Mouse (Mus musculus) limb, embryonic 14.5 days (tissue): ENCODE measurements around the gene Actl6a. TPM values are rescaled to one million over a fixed set of nuclear protein-coding genes. Genes with fewer than 3 reads are reported as not detected.
"Not testable (repeated sequence)": the region's sequence is repeated elsewhere in the genome, so short reads cannot be mapped to it uniquely, and the experiment has no call there.

Source experiments
- ATAC-seq: fragments of 200-750 bp; cut with Nextera tagmentation; 2 replicates; pipeline ENCODE4 v1.8.0; 2017; ENCODE audit warnings: low read depth, moderate number of reproducible peaks, moderate TSS enrichment; ENCODE audit not compliant: low FRiP score
- DNase-seq: peaks from one replicate; pipeline ENCODE4 v3.0.0-alpha.2; 2015; ENCODE audit warnings: low spot score
- H3K27ac ChIP-seq: fragments of 300-500 bp; sonication (generic); replicated peaks from 2 replicates; pipeline ENCODE4 v1.5.1; 2014; ENCODE audit warnings: low read depth, mild to moderate bottlenecking, low read length, moderate library complexity, mixed read lengths
- H3K27me3 ChIP-seq: fragments of 300-500 bp; sonication (generic); 2 replicates; pipeline ENCODE4 v1.6.1; 2014; ENCODE audit warnings: low read length, mixed read lengths; ENCODE audit not compliant: control insufficient read depth, insufficient read depth
- H3K36me3 ChIP-seq: fragments of 300-500 bp; sonication (generic); 2 replicates; pipeline ENCODE4 v1.6.1; 2014; ENCODE audit warnings: mild to moderate bottlenecking, low read length, moderate library complexity, mixed read lengths; ENCODE audit not compliant: control insufficient read depth, insufficient read depth
- H3K4me1 ChIP-seq: fragments of 300-500 bp; sonication (generic); 2 replicates; pipeline ENCODE4 v1.6.1; 2014; ENCODE audit warnings: antibody characterized with exemption, low read length, mixed read lengths; ENCODE audit not compliant: control insufficient read depth, insufficient read depth
- H3K4me2 ChIP-seq: fragments of 300-500 bp; sonication (generic); replicated peaks from 2 replicates; pipeline ENCODE4 v1.6.1; 2014; ENCODE audit warnings: low read depth, mild to moderate bottlenecking, low read length, moderate library complexity; ENCODE audit not compliant: severe bottlenecking
- H3K4me3 ChIP-seq: fragments of 300-500 bp; sonication (generic); replicated peaks from 2 replicates; pipeline ENCODE4 v1.5.1; 2014; ENCODE audit warnings: low read length
- H3K9ac ChIP-seq: fragments of 300-500 bp; sonication (generic); 2 replicates; pipeline ENCODE4 v1.6.1; 2014; ENCODE audit warnings: mild to moderate bottlenecking, low read depth, low read length, moderate library complexity; ENCODE audit not compliant: severe bottlenecking
- H3K9me3 ChIP-seq: fragments of 300-500 bp; sonication (generic); 2 replicates; pipeline ENCODE4 v1.6.1; 2016; ENCODE audit warnings: low read length; ENCODE audit not compliant: control insufficient read depth
- POLR2A ChIP-seq: fragments of 200-500 bp; IDR thresholded peaks from 2 replicates; pipeline ENCODE4 v1.8.0; 2012; ENCODE audit warnings: inconsistent platforms, mild to moderate bottlenecking, moderate library complexity, borderline replicate concordance; ENCODE audit not compliant: insufficient read depth, insufficient read length; ENCODE audit errors: extremely low read depth
- WGBS: fragments of 180-500 bp; shearing (Covaris S2); extraction: QIAGEN DNeasy Blood & Tissue Kit; methylation state at CpG from one replicate; pipeline ENCODE4 v1.1.7; 2014; 5-methylcytosine and 5-hydroxymethylcytosine counted together
- polyA plus RNA-seq, 2 experiments: library from polyadenylated mRNA; depleted of rRNA in 1 of 2; stranded (reverse) in 1 of 2; unstranded in 1 of 2; fragments of >200 nt; fragmentation: Nextera tagmentation in 1 of 2; extraction: Ambion mirVana in 1 of 2; gene quantifications; 2 replicates each; pipeline versions ENCODE4 v1.2.1 to v1.2.3; 2012 to 2014

Gene Actl6a
- polyA plus RNA-seq (2012; rRNA removed) (62.4 and 67.9 TPM in 2 replicates), polyA plus RNA-seq (2014; fragmentation: Nextera tagmentation; extraction: Ambion mirVana) (124 and 135 TPM in 2 replicates)

DNA sequence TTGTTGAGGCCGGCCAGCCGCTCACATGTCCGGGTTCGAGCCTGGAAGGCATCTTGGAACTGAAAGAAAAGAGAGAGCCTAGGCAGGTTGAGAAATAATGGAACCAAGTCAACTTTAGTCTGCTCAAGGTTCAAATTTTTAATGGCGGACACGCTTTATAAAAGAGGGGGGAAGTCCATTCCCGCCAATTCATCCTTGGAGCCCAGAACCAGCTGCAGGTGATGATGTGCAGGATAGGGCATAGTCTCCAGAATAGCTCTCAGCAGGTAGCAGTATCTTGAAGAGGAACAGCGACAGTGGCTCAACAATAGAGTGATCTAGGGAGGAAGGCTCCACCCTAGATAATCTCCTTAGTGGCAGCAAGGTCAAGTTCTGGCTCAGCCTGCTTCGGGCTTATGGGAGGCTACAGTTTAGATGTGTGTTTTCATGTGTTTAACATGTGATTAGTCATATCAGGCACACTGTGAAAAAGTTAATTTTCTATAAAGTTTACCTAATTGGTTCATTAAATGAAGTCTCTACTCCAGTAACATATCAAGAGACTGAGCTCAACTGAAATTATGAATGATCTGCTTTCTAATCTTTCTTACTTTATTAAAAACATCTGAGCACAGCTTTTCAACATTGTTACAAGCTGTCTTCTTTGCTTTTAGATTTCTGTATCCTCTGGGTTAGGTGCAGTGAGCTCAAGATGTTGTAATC, at the start of gene Actl6a:
Actl6a (plus strand) TSS at position 652 of the 702 bp plus-strand sequence.
- WGBS = 83% methylated on average over 9 of the region's 9 CpGs

DNA sequence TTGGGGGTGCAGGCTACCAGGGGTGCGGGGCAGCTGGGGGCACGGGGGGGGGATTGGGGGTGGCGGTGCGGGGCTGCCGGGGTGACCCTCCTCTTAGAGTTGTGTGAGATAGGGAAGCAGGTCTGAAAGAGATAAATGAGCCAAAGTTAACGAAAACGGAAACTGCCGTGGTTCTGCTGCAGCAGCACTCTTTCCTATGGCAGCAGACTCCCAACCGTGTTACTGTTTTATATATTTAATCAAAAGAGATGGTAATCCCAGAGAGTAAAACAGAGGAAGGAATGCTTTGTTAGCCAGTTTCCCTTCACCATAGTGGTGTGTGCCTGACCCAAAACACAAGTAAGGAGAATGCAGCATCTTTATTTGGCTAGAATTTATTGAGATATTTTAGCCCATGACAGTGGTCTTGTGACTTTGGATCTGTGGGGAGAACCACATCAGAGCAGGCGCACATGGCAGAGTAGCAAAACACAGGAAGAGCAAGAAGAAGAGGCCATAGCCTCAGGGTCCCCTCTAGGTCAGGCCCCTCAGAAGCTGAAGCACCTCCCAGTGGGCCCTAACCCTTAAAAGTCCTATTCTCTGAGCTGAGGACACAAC, 49.6 kb upstream of the Actl6a start:
- 86% methylated on average over 10 of the region's 10 CpGs for WGBS
- H3K27ac ChIP-seq = no peak overlapping the region
- H3K27me3 ChIP-seq = no peaks in the 10 kb centered on the region
- H3K4me1 ChIP-seq = no peaks in the 10 kb centered on the region
- H3K4me3 ChIP-seq = no peak overlapping the region
- no peak overlapping the region for H3K9ac ChIP-seq
- ATAC-seq (no peak), DNase-seq (no peak)
- H3K4me2 ChIP-seq = no peak overlapping the region
- H3K36me3 ChIP-seq = no peaks in the 10 kb centered on the region
- H3K9me3 ChIP-seq = no peaks in the 10 kb centered on the region
- no peak for TF ChIP-seq POLR2A

More for the DNA sequence above, at the start of gene Actl6a:
- ATAC-seq, H3K27me3 ChIP-seq, H3K9ac ChIP-seq, H3K4me3 ChIP-seq, H3K36me3 ChIP-seq, H3K4me1 ChIP-seq, DNase-seq, H3K27ac ChIP-seq, H3K4me2 ChIP-seq, H3K9me3 ChIP-seq: not testable (repeated sequence)

DNA sequence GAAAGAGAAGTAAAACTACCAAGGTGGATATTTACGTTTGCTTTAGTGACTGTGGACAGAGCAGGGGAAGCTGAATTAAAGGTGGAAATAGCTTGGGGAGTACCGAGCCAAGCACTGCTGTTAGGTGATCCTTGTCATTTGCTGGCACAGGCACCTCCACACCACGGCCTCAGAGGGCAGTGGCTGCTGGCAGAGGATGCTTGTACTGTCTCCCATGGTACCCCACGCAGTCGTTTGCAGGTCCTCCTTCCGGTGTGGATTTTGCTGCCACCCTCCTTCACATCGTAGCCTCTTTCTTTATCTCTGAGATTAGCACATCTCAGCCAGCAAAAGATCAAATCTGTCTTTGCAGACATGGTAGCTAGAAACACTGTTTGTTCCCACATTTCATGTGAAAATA, 47.7 kb upstream of the Actl6a start:
- Histone ChIP-seq H3K27ac (no peak overlapping the region), H3K36me3 (no peaks in the 10 kb centered on the region), H3K9me3 (no peaks in the 10 kb centered on the region), H3K4me3 (no peak overlapping the region), H3K4me2 (no peak overlapping the region), H3K4me1 (no peaks in the 10 kb centered on the region), H3K9ac (no peak overlapping the region), H3K27me3 (no peaks in the 10 kb centered on the region)
- no peak for ATAC-seq
- DNase-seq = no peak
- 76% methylated on average over 7 of the region's 7 CpGs for WGBS
- TF ChIP-seq POLR2A = no peak

DNA sequence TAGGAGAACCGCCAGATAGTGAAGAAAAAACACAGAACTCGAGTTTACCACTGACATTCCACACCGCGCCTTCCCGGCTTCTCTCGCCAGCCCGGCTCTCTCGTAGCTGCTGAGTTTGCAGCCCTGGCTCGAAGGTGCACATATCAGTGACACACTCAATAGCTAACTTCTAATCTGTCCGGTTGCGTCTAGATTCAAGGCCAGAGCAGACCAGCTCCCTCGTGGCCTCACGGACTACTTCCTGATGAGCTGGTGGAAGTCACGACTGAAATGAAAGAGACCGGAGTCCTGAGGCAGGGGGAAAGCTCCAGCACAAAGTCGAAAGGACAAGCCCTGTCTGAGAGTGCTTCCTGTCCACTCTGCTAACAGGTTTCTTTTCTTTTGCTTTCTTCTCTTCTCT, 47.3 kb upstream of the Actl6a start:
- no peaks in the 10 kb centered on the region for H3K4me1 ChIP-seq
- WGBS = 81% methylated on average over 16 of the region's 16 CpGs
- no peak for TF ChIP-seq POLR2A
- H3K36me3 ChIP-seq = no peaks in the 10 kb centered on the region
- no peaks in the 10 kb centered on the region for H3K27me3 ChIP-seq
- DNase-seq (no peak), ATAC-seq (no peak)
- no peak overlapping the region for H3K4me3 ChIP-seq
- no peak overlapping the region for H3K27ac ChIP-seq
- H3K9ac ChIP-seq = no peak overlapping the region
- no peaks in the 10 kb centered on the region for H3K9me3 ChIP-seq
- H3K4me2 ChIP-seq = no peak overlapping the region

DNA sequence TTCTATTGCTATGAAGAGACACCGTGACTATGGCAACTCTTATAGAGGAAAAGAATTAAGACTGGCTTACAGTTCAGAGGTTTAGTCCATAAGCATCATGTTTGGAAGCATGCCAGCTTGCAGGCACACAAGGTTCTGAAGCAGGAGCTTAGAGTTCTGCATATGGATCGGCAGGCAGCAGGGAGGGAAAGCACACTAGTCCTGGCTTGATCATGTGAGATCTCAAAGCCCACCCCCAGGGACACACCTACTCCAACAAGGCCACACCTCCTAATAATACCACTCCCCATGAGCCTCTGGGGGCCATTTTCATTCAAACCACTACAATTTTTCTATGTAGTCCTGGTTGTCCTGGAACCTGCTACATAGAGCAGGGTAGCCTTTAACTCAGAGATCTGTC, 46.6 kb upstream of the Actl6a start:
- DNase-seq (no peak), ATAC-seq (no peak)
- Histone ChIP-seq H3K9me3 (no peaks in the 10 kb centered on the region), H3K27me3 (no peaks in the 10 kb centered on the region), H3K36me3 (no peaks in the 10 kb centered on the region), H3K9ac (no peak overlapping the region), H3K4me1 (no peaks in the 10 kb centered on the region), H3K27ac (no peak overlapping the region), H3K4me3 (no peak overlapping the region), H3K4me2 (no peak overlapping the region)
- WGBS = 80% methylated on average over 2 of the region's 2 CpGs
- no peak for TF ChIP-seq POLR2A

DNA sequence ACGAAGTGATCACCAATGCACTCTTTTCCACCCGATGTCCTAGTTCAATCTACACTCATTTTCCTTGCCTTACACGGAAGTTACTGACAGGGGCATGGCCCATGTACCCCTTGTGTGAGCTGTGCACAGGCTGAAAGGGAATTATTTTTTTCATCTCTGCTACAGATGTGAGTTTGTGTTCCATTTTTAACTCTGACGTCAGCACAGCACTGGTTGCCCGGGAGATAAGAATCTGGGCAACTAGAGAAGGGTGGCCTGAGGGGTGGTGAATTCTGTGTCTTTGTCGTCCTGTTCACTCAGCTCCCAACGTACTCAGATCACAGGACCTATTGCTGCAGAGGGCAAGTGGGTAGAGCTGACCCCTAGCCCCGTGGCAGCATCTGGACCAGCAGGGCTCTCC, 45.8 kb upstream of the Actl6a start:
- no peak for ATAC-seq
- H3K27me3 ChIP-seq = no peaks in the 10 kb centered on the region
- no peak for TF ChIP-seq POLR2A
- no peaks in the 10 kb centered on the region for H3K4me1 ChIP-seq
- H3K36me3 ChIP-seq = no peaks in the 10 kb centered on the region
- H3K27ac ChIP-seq = no peak overlapping the region
- DNase-seq = no peak
- no peaks in the 10 kb centered on the region for H3K9me3 ChIP-seq
- no peak overlapping the region for H3K4me2 ChIP-seq
- WGBS = 67% methylated on average over 8 of the region's 8 CpGs
- H3K9ac ChIP-seq = no peak overlapping the region
- no peak overlapping the region for H3K4me3 ChIP-seq
